Mouse (Mus musculus) right cerebral cortex, postnatal 14 days (tissue): ENCODE measurements at regions not wholly inside any gene's neighbourhood (a gene's known extent, or its start where the extent isn't known, plus 50 kb on each side); places are given as distances from the start of the nearest gene placed in this dataset.
"Not testable (repeated sequence)": the region's sequence is repeated elsewhere in the genome, so short reads cannot be mapped to it uniquely, and the experiment has no call there.

Source experiments
- DNase-seq: peaks from one replicate; pipeline ENCODE4 v3.0.0; 2022

GRCm38 (mm10) chr16:50846505-50846904 lies 255.6 kb upstream of the Ccdc54 start:
- no peak for DNase-seq

DNA sequence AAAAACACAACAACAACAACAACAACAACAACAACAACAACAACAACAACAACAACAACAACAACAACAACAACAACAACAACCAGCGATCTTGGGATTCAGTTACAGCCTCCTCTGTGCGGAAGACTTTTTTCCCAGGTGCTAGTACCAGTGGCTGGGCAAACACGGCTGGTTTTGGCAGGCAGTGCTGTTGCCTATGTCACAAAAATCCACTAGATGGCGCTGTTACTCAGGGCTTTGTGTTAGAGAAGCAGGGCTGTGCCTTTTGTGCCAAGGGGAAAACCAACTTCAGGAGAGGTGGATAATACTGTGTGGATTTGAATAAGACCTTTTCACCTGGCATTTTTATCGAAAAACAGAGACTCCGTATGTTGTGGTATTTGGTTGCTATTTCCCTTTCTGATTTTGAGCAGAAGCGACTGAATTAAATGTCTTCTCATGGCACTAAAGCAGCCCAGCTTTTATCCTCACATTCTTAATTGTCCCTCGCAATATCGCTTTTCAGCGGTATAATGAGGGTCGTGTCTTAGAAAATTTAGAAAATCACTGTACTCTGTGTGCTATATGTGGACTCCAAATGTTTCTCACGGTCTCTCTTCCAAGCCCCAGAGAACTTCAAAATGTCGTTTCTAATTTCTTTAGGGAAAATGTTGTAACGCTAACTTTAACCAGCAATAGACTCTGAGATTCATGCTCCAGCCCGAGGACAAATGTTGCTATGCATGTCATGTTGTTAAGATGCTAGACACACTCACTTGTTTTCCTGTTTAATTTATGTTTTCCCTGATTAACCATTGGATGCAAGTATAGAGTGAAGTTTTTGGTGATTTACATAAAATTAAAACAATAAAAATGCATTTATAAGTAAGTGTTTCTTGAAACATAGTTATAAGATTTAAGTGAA lies 251.0 kb upstream of the Ccdc54 start:
- DNase-seq, result peak; percentile 65

GRCm38 (mm10) chr16:50841205-50841604 lies 250.3 kb upstream of the Ccdc54 start:
- DNase-seq, result no peak

GRCm38 (mm10) chr16:50839665-50840064 lies 248.7 kb upstream of the Ccdc54 start:
- DNase-seq, result peak; percentile 14

GRCm38 (mm10) chr16:50837416-50837815 lies 246.5 kb upstream of the Ccdc54 start:
- DNase-seq, result no peak

DNA sequence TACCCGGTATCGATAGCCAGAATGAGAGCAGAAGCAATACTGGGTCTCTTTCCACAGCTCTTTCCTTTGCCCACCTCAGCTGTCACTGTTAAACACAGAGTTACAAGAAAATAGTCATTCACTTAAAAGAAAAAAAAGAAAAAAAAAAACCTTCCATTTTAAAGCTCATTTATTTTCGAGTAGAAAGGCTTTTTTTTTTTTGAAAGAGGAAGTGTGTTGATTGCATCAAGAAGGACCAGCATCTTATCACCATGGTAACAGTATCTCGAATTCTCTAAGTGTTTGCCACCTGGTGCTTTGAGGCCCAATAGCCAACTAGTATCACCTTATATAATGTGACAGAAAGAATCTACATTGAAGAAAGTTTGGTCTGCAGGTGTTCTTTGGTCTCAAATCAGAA lies 245.5 kb upstream of the Ccdc54 start:
- no peak for DNase-seq

GRCm38 (mm10) chr16:50833357-50833756 lies 242.4 kb upstream of the Ccdc54 start:
- DNase-seq, result no peak

- DNase-seq, result no peak
These were observed 231.4 kb upstream of the Ccdc54 start for GRCm38 (mm10) chr16:50822352-50822751.

DNA sequence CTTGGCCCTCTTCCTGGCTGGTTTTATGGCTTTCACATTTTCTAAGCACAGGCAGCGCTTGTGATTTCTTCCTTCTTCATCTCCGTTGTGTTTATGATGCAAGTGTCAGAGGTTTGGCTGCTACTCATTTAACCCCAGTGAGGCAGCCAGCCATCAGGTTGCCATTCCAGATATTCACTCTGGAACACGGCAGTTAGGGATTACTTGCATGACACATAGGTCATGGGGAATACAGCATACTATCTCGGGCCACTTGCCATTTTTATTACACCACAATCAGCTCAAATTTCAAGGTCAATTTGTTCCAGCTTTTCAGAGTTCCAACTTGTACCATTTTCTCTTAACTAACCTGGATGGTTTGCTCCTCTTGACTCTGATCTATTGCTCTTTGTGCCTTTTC lies 223.7 kb upstream of the Ccdc54 start:
- no peak for DNase-seq

DNA sequence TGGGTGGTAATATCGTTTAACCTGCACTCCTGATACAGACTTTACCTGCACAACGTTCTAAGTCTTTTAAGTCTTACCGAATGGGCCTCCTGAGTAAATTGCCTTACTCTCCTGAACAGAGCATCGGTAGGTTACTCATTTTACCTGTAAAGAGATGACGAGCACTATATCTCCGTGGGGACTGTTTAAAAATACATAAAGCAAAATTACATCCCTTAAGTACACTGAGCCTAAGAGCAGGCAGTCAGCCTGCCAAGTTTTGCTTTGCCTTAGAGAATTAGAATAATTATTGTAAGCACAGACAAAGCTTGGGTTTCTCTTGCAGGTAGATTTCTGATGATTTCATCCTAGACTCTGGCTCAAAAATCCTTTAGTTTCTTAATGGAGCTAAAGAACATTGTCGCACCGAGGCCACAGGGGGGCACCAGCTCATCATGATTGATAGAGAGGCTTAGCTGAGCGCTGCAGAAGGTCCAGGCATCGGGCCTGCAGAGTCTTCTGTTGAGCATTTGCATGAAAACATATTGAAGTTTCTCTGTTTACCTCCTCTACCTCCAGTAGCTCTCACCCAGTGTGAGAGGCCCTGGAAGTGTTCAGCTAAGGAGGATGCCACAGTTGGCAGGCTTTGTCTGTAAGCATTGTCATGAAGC lies 208.3 kb upstream of the Ccdc54 start:
- peak; percentile 80 for DNase-seq

GRCm38 (mm10) chr16:50798095-50798494 lies 207.1 kb upstream of the Ccdc54 start:
- no peak for DNase-seq

- no peak for DNase-seq
These were observed 202.0 kb upstream of the Ccdc54 start for GRCm38 (mm10) chr16:50792960-50793359.

DNA sequence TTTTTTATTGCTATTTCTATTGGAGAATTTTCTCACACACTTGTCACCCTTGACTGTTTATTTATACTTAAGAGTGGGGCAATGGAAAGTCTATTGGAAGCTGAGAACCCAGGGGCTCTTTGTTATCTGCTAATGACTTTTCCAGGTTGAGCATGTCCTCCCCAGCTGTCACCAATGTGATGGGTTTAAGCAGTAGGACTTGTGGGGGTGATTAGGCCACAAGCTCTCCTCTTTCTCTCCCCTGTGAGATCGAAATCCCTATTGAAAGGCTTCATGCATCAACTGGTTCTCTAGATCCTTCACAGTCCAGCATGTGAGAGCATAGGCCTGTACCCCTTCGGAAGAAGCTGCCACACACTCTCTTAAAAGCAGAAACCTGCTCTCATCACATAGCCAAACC lies 201.6 kb upstream of the Ccdc54 start:
- no peak for DNase-seq

GRCm38 (mm10) chr16:50788702-50789101 lies 197.7 kb upstream of the Ccdc54 start:
- no peak for DNase-seq

DNA sequence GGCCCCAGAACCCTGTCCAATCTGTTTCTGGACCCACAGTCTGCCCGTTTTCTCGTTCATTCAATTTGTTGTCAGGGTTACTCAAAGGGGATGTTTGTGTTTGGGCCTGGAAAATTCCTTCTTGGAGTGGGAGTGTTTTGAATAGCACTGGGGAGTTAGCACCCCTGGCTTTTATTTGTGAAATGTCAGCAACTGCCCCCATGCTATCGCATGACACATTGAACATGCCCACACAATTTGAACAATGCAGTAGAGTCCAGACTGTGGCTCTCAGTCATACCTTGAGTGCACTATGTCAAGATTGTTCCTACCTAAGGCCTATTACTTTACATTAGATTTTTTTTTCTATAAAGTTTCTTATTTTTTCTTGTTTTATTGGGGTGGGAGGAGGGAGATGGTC lies 195.2 kb upstream of the Ccdc54 start:
- no peak for DNase-seq

GRCm38 (mm10) chr16:50785384-50785783 lies 194.4 kb upstream of the Ccdc54 start:
- DNase-seq, result no peak

GRCm38 (mm10) chr16:50784651-50785228 lies 193.8 kb upstream of the Ccdc54 start:
- no peak for DNase-seq

DNA sequence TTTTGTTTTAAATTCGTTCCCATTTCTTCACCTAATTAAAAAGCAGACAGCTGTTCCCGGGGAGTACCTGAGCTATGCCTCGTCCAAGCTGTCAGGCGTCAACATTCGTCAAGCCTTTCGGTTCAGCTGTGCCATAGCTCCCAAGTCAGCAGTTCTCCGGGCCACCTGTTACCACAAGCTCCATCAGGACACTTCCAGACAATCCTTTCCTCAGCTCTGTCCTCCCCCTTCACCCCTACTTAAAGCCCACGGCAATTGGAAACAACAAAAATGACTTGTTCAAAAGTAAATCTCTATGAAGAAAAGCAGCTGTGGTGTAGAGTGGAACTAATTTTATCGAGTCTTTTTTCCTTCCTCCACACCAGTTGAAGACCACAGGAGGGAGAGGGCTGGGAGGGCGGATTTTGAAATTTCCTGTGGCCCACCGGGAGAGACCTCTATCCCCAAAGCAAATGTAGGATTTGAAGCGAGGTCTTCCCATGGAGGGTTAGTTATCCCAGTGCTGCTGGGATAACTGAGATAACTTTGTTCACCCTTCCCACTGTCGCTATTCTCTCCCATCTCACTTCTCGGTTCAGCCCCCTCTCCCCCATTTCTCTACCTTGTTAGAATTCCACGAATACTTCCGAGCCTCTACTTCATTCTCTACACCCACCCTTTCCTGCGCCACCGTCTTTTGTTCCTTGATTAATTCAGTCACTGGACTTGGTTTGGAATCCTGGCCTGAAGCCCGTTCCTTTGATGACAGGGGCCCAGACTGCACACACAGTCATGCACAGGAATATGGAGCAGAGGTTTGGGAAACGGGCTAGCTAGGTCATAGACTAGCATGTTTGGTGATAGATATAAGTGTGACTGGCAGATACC lies 193.1 kb upstream of the Ccdc54 start:
- no peak for DNase-seq

GRCm38 (mm10) chr16:50783240-50783639 lies 192.3 kb upstream of the Ccdc54 start:
- DNase-seq, result no peak

- DNase-seq, result no peak
These were observed 188.3 kb upstream of the Ccdc54 start for GRCm38 (mm10) chr16:50779030-50779784.

- not testable (repeated sequence) for DNase-seq
These were observed 183.7 kb upstream of the Ccdc54 start for GRCm38 (mm10) chr16:50774699-50775098.
